Mouse (Mus musculus): ENCODE results near the gene Prrx1. TPM values are rescaled to one million over a fixed set of nuclear protein-coding genes. Genes with fewer than 3 reads are reported as not detected.

The Prrx1 gene
- polyA plus RNA-seq, 1 experiment, result 0.76 TPM

GRCm38 (mm10) chr1:163356167-163356566 lies 42.7 kb upstream of the Prrx1 start:
- Histone ChIP-seq H3K36me3 (ENCODE audit: control insufficient read depth, insufficient read depth, low read length) (no peaks in the 10 kb centered on the region), H3K4me1 (ENCODE audit: control insufficient read depth, insufficient read depth, insufficient read length, low read length) (no peaks in the 10 kb centered on the region), H3K4me3 (ENCODE audit: low read depth, low read length) (no peak overlapping the region), H3K27me3 (ENCODE audit: control insufficient read depth, insufficient read depth, low read length) (no peaks in the 10 kb centered on the region), H3K27ac (ENCODE audit: insufficient read depth, low read depth, low read length) (no peak overlapping the region)
- no peak for TF ChIP-seq CTCF (IDR thresholded peaks at IDR 0.05; ENCODE audit: extremely low read depth, insufficient read length, insufficient replicate concordance, low read depth, low read length)
- 61% methylated on average over 4 of the region's 4 CpGs for WGBS

- Histone ChIP-seq H3K27ac (ENCODE audit: insufficient read depth, low read depth, low read length) (no peak overlapping the region), H3K4me1 (ENCODE audit: control insufficient read depth, insufficient read depth, insufficient read length, low read length) (no peaks in the 10 kb centered on the region), H3K4me3 (ENCODE audit: low read depth, low read length) (no peak overlapping the region), H3K36me3 (ENCODE audit: control insufficient read depth, insufficient read depth, low read length) (no peaks in the 10 kb centered on the region), H3K27me3 (ENCODE audit: control insufficient read depth, insufficient read depth, low read length) (no peaks in the 10 kb centered on the region)
- WGBS, result 12% methylated on average over 3 of the region's 3 CpGs
- TF ChIP-seq CTCF (IDR thresholded peaks at IDR 0.05; ENCODE audit: extremely low read depth, insufficient read length, insufficient replicate concordance, low read depth, low read length), result no peak
- TF ChIP-seq POLR2A (IDR thresholded peaks at IDR 0.05; ENCODE audit: low read depth, low read length), result no peak
Measured at GRCm38 (mm10) chr1:163355626-163356156, 42.2 kb upstream of the Prrx1 start.

DNA sequence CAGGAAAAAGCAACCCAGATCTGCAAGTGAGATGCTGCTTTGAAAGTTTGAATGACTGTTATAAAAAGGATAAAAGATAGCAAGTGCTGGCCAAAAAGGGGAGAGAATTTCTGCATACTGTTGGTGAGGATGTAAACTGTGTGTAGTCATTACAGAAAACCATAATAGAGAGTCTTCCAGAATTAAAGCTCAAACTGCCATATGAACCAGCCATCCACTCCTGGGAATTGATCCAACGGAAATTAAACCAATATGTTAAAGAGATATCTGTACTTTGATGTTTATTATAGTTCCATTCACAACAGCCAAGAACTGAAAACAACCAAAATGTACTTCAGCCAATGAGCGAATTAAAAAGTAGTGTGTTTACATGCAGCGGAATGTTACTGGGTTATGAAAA lies 37.5 kb upstream of the Prrx1 start:
- 79% methylated on average over 3 of the region's 3 CpGs for WGBS
- Histone ChIP-seq H3K27me3 (ENCODE audit: control insufficient read depth, insufficient read depth, low read length) (no peaks in the 10 kb centered on the region), H3K27ac (ENCODE audit: insufficient read depth, low read depth, low read length) (no peak overlapping the region), H3K4me1 (ENCODE audit: control insufficient read depth, insufficient read depth, insufficient read length, low read length) (no peaks in the 10 kb centered on the region), H3K4me3 (ENCODE audit: low read depth, low read length) (no peak overlapping the region), H3K36me3 (ENCODE audit: control insufficient read depth, insufficient read depth, low read length) (no peaks in the 10 kb centered on the region)
- TF ChIP-seq CTCF (IDR thresholded peaks at IDR 0.05; ENCODE audit: extremely low read depth, insufficient read length, insufficient replicate concordance, low read depth, low read length) (no peak), POLR2A (IDR thresholded peaks at IDR 0.05; ENCODE audit: low read depth, low read length) (no peak)

GRCm38 (mm10) chr1:163345541-163345940 lies 32.0 kb upstream of the Prrx1 start:
- Histone ChIP-seq H3K27ac (ENCODE audit: insufficient read depth, low read depth, low read length) (no peak overlapping the region), H3K4me1 (ENCODE audit: control insufficient read depth, insufficient read depth, insufficient read length, low read length) (no peaks in the 10 kb centered on the region)

DNA sequence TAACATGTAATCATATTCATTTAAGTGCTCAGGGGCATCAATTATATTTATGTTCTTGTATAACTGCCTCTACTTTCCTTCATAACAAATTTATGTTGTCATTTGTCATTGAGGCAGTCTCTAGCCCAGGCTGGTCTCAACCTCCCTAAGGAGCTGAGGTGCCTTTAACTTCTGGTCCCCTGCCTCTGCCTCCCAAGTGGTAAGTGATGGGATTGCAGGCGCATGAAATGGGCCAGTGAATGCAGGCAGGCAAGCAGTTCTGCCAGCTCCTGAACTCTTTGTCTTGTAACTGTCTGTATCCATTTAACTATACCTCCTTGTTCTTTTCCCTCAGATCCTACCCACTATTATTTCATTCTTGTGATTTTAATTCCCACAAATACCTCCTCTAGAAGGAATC lies 31.4 kb upstream of the Prrx1 start:
- H3K27ac ChIP-seq (ENCODE audit: insufficient read depth, low read depth, low read length), result no peak overlapping the region
- H3K36me3 ChIP-seq (ENCODE audit: control insufficient read depth, insufficient read depth, low read length), result no peaks in the 10 kb centered on the region
- no peak overlapping the region for H3K4me3 ChIP-seq (ENCODE audit: low read depth, low read length)
- TF ChIP-seq POLR2A (IDR thresholded peaks at IDR 0.05; ENCODE audit: low read depth, low read length) (no peak), CTCF (IDR thresholded peaks at IDR 0.05; ENCODE audit: extremely low read depth, insufficient read length, insufficient replicate concordance, low read depth, low read length) (peak; percentile 34; the same call in 1 of the 2 replicates)
- WGBS, result 30% methylated on average over 1 of the region's 1 CpGs
- no peaks in the 10 kb centered on the region for H3K27me3 ChIP-seq (ENCODE audit: control insufficient read depth, insufficient read depth, low read length)
- no peaks in the 10 kb centered on the region for H3K4me1 ChIP-seq (ENCODE audit: control insufficient read depth, insufficient read depth, insufficient read length, low read length)

More at GRCm38 (mm10) chr1:163345541-163345940, 32.0 kb upstream of the Prrx1 start:
- TF ChIP-seq POLR2A (IDR thresholded peaks at IDR 0.05; ENCODE audit: low read depth, low read length), result no peak
- no peak for TF ChIP-seq CTCF (IDR thresholded peaks at IDR 0.05; ENCODE audit: extremely low read depth, insufficient read length, insufficient replicate concordance, low read depth, low read length)
- Histone ChIP-seq H3K27me3 (ENCODE audit: control insufficient read depth, insufficient read depth, low read length) (no peaks in the 10 kb centered on the region), H3K4me3 (ENCODE audit: low read depth, low read length) (no peak overlapping the region), H3K36me3 (ENCODE audit: control insufficient read depth, insufficient read depth, low read length) (no peaks in the 10 kb centered on the region)
- 73% methylated on average over 5 of the region's 5 CpGs for WGBS

- Histone ChIP-seq H3K27ac (ENCODE audit: insufficient read depth, low read depth, low read length) (no peak overlapping the region), H3K27me3 (ENCODE audit: control insufficient read depth, insufficient read depth, low read length) (no peaks in the 10 kb centered on the region), H3K4me3 (ENCODE audit: low read depth, low read length) (no peak overlapping the region), H3K36me3 (ENCODE audit: control insufficient read depth, insufficient read depth, low read length) (no peaks in the 10 kb centered on the region), H3K4me1 (ENCODE audit: control insufficient read depth, insufficient read depth, insufficient read length, low read length) (peaks cover 3% of the 10 kb centered on the region; the same call in 1 of the 2 replicates)
- 28% methylated on average over 3 of the region's 3 CpGs for WGBS
- no peak for TF ChIP-seq CTCF (IDR thresholded peaks at IDR 0.05; ENCODE audit: extremely low read depth, insufficient read length, insufficient replicate concordance, low read depth, low read length)
- TF ChIP-seq POLR2A (IDR thresholded peaks at IDR 0.05; ENCODE audit: low read depth, low read length), result no peak
Measured at GRCm38 (mm10) chr1:163339219-163339561, 25.7 kb upstream of the Prrx1 start.

DNA sequence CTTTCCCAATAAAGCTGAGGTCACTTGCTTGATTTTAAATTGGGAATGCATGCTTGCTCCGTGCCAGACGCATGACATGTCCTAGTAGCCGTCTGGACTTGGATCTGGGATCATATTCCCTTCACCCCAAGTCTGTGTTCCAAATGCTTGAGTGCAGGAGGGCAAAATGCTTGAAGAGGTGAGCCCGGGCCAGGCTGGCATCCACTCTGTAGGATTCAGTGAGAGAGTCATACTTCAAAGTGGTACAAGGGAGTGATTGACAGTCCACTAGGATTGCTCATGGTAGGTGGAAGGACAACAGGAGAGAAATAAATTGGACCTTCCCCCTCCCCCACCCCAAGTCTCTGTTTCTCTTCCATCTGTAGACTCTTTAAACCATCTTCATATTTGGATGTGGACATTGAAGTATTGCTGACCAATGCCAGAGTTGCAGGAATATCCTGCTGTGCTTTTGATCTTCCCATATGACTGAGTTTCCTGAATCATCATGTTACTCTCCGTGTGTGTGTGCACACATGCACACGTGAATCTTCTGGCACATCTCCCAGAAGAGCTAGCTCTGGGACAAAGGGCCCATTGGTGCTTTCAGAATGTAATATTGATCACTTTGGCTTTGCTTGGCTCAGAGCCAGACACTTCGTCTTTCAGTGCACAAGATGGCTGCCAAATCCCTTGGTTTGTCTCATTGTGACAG lies 25.2 kb upstream of the Prrx1 start:
- no peak overlapping the region for H3K27ac ChIP-seq (ENCODE audit: insufficient read depth, low read depth, low read length)
- TF ChIP-seq CTCF (IDR thresholded peaks at IDR 0.05; ENCODE audit: extremely low read depth, insufficient read length, insufficient replicate concordance, low read depth, low read length) (no peak), POLR2A (IDR thresholded peaks at IDR 0.05; ENCODE audit: low read depth, low read length) (no peak)
- WGBS, result 52% methylated on average over 7 of the region's 7 CpGs
- H3K4me1 ChIP-seq (ENCODE audit: control insufficient read depth, insufficient read depth, insufficient read length, low read length), result peaks cover 3% of the 10 kb centered on the region; the same call in 1 of the 2 replicates
- H3K27me3 ChIP-seq (ENCODE audit: control insufficient read depth, insufficient read depth, low read length), result no peaks in the 10 kb centered on the region
- H3K4me3 ChIP-seq (ENCODE audit: low read depth, low read length), result no peak overlapping the region
- no peaks in the 10 kb centered on the region for H3K36me3 ChIP-seq (ENCODE audit: control insufficient read depth, insufficient read depth, low read length)

Data from small intestine, adult 2 months (tissue).